Comparison of ENCODE assay signal across 12 mouse cellular contexts in genomic region chr17:33526506-33526905, GRCm38 (mm10). TPM values are rescaled to one million over a fixed set of nuclear protein-coding genes. Genes with fewer than 3 reads are reported as not detected.
A peak's percentile ranks its signal among the peaks of the same experiment; 100 is the strongest.
DNase-seq lines count a peak whose midpoint lies in the region; ATAC-seq and TF ChIP-seq lines count a peak whose summit lies in the region.
"Had no signal": no experiment of that assay in that cellular context is flagged by ENCODE, and none has a peak within 500 bp of the region (broad histone marks: within the 10 kb centered on the region; RNA-seq: fewer than 3 reads in every experiment).

No protein-coding gene starts in this region.

- H3K27me3 ChIP-seq in intestine, postnatal 0 days (replicated peaks; ENCODE audit: control insufficient read depth, insufficient read depth, low read length) = no peaks in the 10 kb centered on the region
- H3K27me3 ChIP-seq in intestine, embryonic 15.5 days (replicated peaks) = no peaks in the 10 kb centered on the region
- no peaks in the 10 kb centered on the region for H3K27me3 ChIP-seq in heart, embryonic 16.5 days (ENCODE audit: control insufficient read depth, insufficient read depth, low read length)
- H3K27me3 ChIP-seq: hindbrain, embryonic 15.5 days had no signal

- no peaks in the 10 kb centered on the region for H3K4me1 ChIP-seq in intestine, postnatal 0 days (replicated peaks; ENCODE audit: control insufficient read depth, insufficient read depth, low read length)
- H3K4me1 ChIP-seq in intestine, embryonic 15.5 days (replicated peaks) = peaks cover 20% of the 10 kb centered on the region
- H3K4me1 ChIP-seq in brown adipose tissue, adult 24 weeks (ENCODE audit: control insufficient read depth, insufficient read depth, insufficient read length, low read length) = peaks cover 4% of the 10 kb centered on the region
- peaks cover 5% of the 10 kb centered on the region for H3K4me1 ChIP-seq in heart, embryonic 16.5 days (ENCODE audit: control insufficient read depth, insufficient read depth, low read length)

- H3K4me3 ChIP-seq in intestine, postnatal 0 days (ENCODE audit: low read depth, low read length) = no peak overlapping the region
- no peak overlapping the region for H3K4me3 ChIP-seq in intestine, embryonic 15.5 days (replicated peaks)
- H3K4me3 ChIP-seq in brown adipose tissue, adult 24 weeks (ENCODE audit: insufficient read depth, low read depth, low read length) = no peak overlapping the region
- no peak overlapping the region for H3K4me3 ChIP-seq in heart, embryonic 16.5 days (ENCODE audit: low read length)
- H3K4me3 ChIP-seq: hindbrain, embryonic 15.5 days had no signal

- TF ChIP-seq CTCF in intestine, postnatal 0 days (IDR thresholded peaks at IDR 0.05; ENCODE audit: low read depth) = no peak

- ATAC-seq in intestine, postnatal 0 days = no peak
- ATAC-seq in intestine, embryonic 15.5 days = no peak
- peak; percentile 21; the same call in 1 of the 2 replicates for ATAC-seq in heart, embryonic 16.5 days (replicated peaks; ENCODE audit: extremely low read depth, insufficient read depth, low FRiP score)
- ATAC-seq: activated CD4-positive, CD25-positive, alpha-beta regulatory T cell, adult 4 months; CD4-positive, CD25-positive, alpha-beta regulatory T cell, adult 4 months had no signal

- H3K9me3 ChIP-seq in intestine, postnatal 0 days (ENCODE audit: control insufficient read depth) = no peaks in the 10 kb centered on the region
- H3K9me3 ChIP-seq in intestine, embryonic 15.5 days = no peaks in the 10 kb centered on the region
- no peaks in the 10 kb centered on the region for H3K9me3 ChIP-seq in heart, embryonic 16.5 days (replicated peaks; ENCODE audit: control insufficient read depth, low read length)
- H3K9me3 ChIP-seq: hindbrain, embryonic 15.5 days had no signal

- H3K36me3 ChIP-seq in intestine, postnatal 0 days (ENCODE audit: control insufficient read depth, insufficient read depth) = peaks cover 11% of the 10 kb centered on the region; the same call in 1 of the 2 replicates
- H3K36me3 ChIP-seq in intestine, embryonic 15.5 days = peaks cover 5% of the 10 kb centered on the region; the same call in 1 of the 2 replicates
- peaks cover 11% of the 10 kb centered on the region; the same call in 1 of the 2 replicates for H3K36me3 ChIP-seq in heart, embryonic 16.5 days (ENCODE audit: control insufficient read depth, insufficient read depth)

- H3K4me2 ChIP-seq in intestine, postnatal 0 days (replicated peaks; ENCODE audit: low read depth) = peak overlapping the region; percentile 13; the same call in 1 of the 2 replicates
- H3K4me2 ChIP-seq in intestine, embryonic 15.5 days (replicated peaks) = no peak overlapping the region
- peak overlapping the region; percentile 14; the same call in 1 of the 2 replicates for H3K4me2 ChIP-seq in heart, embryonic 16.5 days (ENCODE audit: low read depth, low read length)

- DNase-seq in lung, postnatal 10 days = peak; percentile 79
- no peak for DNase-seq in left cerebral cortex, adult 9 months (ENCODE audit: low spot score in 2 of 2)
- no peak for DNase-seq in layer of hippocampus, adult 9-10 months (ENCODE audit: low spot score)
- DNase-seq in thymus, adult 18-20 months = no peak
- DNase-seq: right cerebral cortex, postnatal 4 days had no signal

- WGBS in intestine, postnatal 0 days = 80% methylated on average over 3 of the region's 3 CpGs
- 78% methylated on average over 3 of the region's 3 CpGs for WGBS in intestine, embryonic 15.5 days
- WGBS in heart, embryonic 16.5 days = 67% methylated on average over 3 of the region's 3 CpGs

- no peak overlapping the region for H3K9ac ChIP-seq in intestine, postnatal 0 days (ENCODE audit: low read depth, low read length)
- H3K9ac ChIP-seq in intestine, embryonic 15.5 days = no peak overlapping the region; the same call in 1 of the 2 replicates
- no peak overlapping the region for H3K9ac ChIP-seq in heart, embryonic 16.5 days (ENCODE audit: low read length)
- H3K9ac ChIP-seq: hindbrain, embryonic 15.5 days had no signal

- H3K27ac ChIP-seq in intestine, postnatal 0 days (ENCODE audit: low read depth, low read length) = no peak overlapping the region; the same call in 1 of the 2 replicates
- no peak overlapping the region for H3K27ac ChIP-seq in intestine, embryonic 15.5 days
- H3K27ac ChIP-seq in brown adipose tissue, adult 24 weeks (replicated peaks; ENCODE audit: low read depth, low read length) = peak overlapping the region; percentile 14; the same call in 1 of the 2 replicates
- H3K27ac ChIP-seq in heart, embryonic 16.5 days (ENCODE audit: low read length) = peak overlapping the region; percentile 53
- H3K27ac ChIP-seq: hindbrain, embryonic 15.5 days had no signal

RNA-seq across cellular contexts. Expression of gene Adamts10, which starts 2.5 kb away (rescaled TPM):
- 5.9 and 8.1 TPM in 2 replicates for polyA plus RNA-seq in intestine, postnatal 0 days (2015; fragmentation: Nextera tagmentation; extraction: Ambion mirVana)
- 37.6 and 42.1 TPM in 2 replicates for polyA plus RNA-seq in intestine, embryonic 15.5 days (2015; fragmentation: Nextera tagmentation; extraction: Ambion mirVana)
- 4.9 and 11.8 TPM in 2 replicates for polyA plus RNA-seq in brown adipose tissue, adult 24 weeks (2012; ENCODE audit: insufficient read depth, insufficient read length, missing spikeins)
- polyA plus RNA-seq in heart, embryonic 16.5 days (2015; fragmentation: Nextera tagmentation; extraction: Ambion mirVana) = 31.5 and 43.8 TPM in 2 replicates

RNA-seq across cellular contexts. Expression of gene Myo1f, which starts 29.0 kb away (rescaled TPM):
- 0.94 and 1.2 TPM in 2 replicates for polyA plus RNA-seq in intestine, postnatal 0 days (2015; fragmentation: Nextera tagmentation; extraction: Ambion mirVana)
- 3.8 and 3.9 TPM in 2 replicates for polyA plus RNA-seq in intestine, embryonic 15.5 days (2015; fragmentation: Nextera tagmentation; extraction: Ambion mirVana)
- 1.8 and 5.0 TPM in 2 replicates for polyA plus RNA-seq in brown adipose tissue, adult 24 weeks (2012; ENCODE audit: insufficient read depth, insufficient read length, missing spikeins)
- polyA plus RNA-seq in heart, embryonic 16.5 days (2015; fragmentation: Nextera tagmentation; extraction: Ambion mirVana) = 2.8 and 3.8 TPM in 2 replicates

Comparison
In these comparisons a context has a peak if more than half of its experiments do, and no peak if none do; other contexts are left out.
1. H3K27ac ChIP-seq: peak in brown adipose tissue, adult 24 weeks (single experiment) and heart, embryonic 16.5 days (single experiment); none in intestine, postnatal 0 days (single experiment) and intestine, embryonic 15.5 days (single experiment).